Mouse (Mus musculus) kidney, postnatal 0 days (tissue): ENCODE data around the gene Lmna. TPM values are rescaled to one million over a fixed set of nuclear protein-coding genes. Genes with fewer than 3 reads are reported as not detected.

Experiments
- ATAC-seq: fragments of 200-750 bp; cut with Nextera tagmentation; replicated peaks from 2 replicates; pipeline ENCODE4 v1.8.0; 2017; ENCODE audit warnings: low read depth, moderate number of reproducible peaks, moderate TSS enrichment, moderate library complexity; ENCODE audit not compliant: low FRiP score
- DNase-seq: peaks from one replicate; pipeline ENCODE4 v3.0.0-alpha.2; 2016; ENCODE audit warnings: low spot score
- H3K27ac ChIP-seq: fragments of 300-500 bp; sonication (generic); 2 replicates; pipeline ENCODE4 v1.5.1; 2014; ENCODE audit warnings: mild to moderate bottlenecking
- H3K27me3 ChIP-seq: fragments of 300-500 bp; sonication (generic); 2 replicates; pipeline ENCODE4 v1.6.1; 2014; ENCODE audit warnings: low read length, mixed read lengths; ENCODE audit not compliant: insufficient read depth
- H3K36me3 ChIP-seq: fragments of 300-500 bp; sonication (generic); 2 replicates; pipeline ENCODE4 v1.6.1; 2014; ENCODE audit warnings: low read length, mixed read lengths; ENCODE audit not compliant: insufficient read depth
- H3K4me1 ChIP-seq: fragments of 300-500 bp; sonication (generic); replicated peaks from 2 replicates; pipeline ENCODE4 v1.6.1; 2014; ENCODE audit warnings: antibody characterized with exemption, low read length, mixed read lengths; ENCODE audit not compliant: insufficient read depth
- H3K4me2 ChIP-seq: fragments of 300-500 bp; sonication (generic); 2 replicates; pipeline ENCODE4 v1.6.1; 2014; ENCODE audit warnings: mild to moderate bottlenecking, low read length, moderate library complexity, mixed read lengths
- H3K4me3 ChIP-seq: fragments of 300-500 bp; sonication (generic); replicated peaks from 2 replicates; pipeline ENCODE4 v1.5.1; 2014; ENCODE audit warnings: low read depth, low read length
- H3K9ac ChIP-seq: fragments of 300-500 bp; sonication (generic); 2 replicates; pipeline ENCODE4 v1.6.1; 2014; ENCODE audit warnings: low read depth, low read length
- H3K9me3 ChIP-seq: fragments of 300-500 bp; sonication (generic); replicated peaks from 2 replicates; pipeline ENCODE4 v1.6.1; 2016; ENCODE audit warnings: low read length, inconsistent platforms, mixed read lengths
- CTCF ChIP-seq: IDR thresholded peaks from 2 replicates; pipeline ENCODE4 v1.5.1; 2016; ENCODE audit warnings: antibody characterized with exemption, low read depth, mild to moderate bottlenecking, moderate library complexity
- WGBS: fragments of 180-500 bp; shearing (Covaris S2); extraction: QIAGEN DNeasy Blood & Tissue Kit; methylation state at CpG from one replicate; pipeline ENCODE4 v1.1.7; 2014; 5-methylcytosine and 5-hydroxymethylcytosine counted together
- polyA plus RNA-seq: library from polyadenylated mRNA; unstranded; fragments of >200 nt; fragmentation: Nextera tagmentation; extraction: Ambion mirVana; gene quantifications from 2 replicates; pipeline ENCODE4 v1.2.1, GENCODE M21; 2015

Gene Lmna
- polyA plus RNA-seq, 1 experiment from 2014 or later, result 99.3 TPM

GRCm38 (mm10) chr3:88552676-88553524, 43.1 kb upstream of the Lmna start, which contains the start of gene Lamtor2:
Lamtor2 (minus strand) TSS chr3:88553074.
- under 1% methylated on average over 48 of the region's 48 CpGs for WGBS
- DNase-seq (peak; percentile 99), ATAC-seq (peak; percentile 86)
- peaks cover 13% of the 10 kb centered on the region for H3K36me3 ChIP-seq
- H3K27me3 ChIP-seq, result no peaks in the 10 kb centered on the region
- peaks cover 20% of the 10 kb centered on the region for H3K4me1 ChIP-seq
- peak within 1 kb of the TSS; percentile 89 for H3K9ac ChIP-seq
- H3K27ac ChIP-seq, result peak within 1 kb of the TSS; percentile 96
- peak within 1 kb of the TSS; percentile 90 for H3K4me3 ChIP-seq
- H3K9me3 ChIP-seq, result no peaks in the 10 kb centered on the region
- H3K4me2 ChIP-seq, result peak within 1 kb of the TSS; percentile 88
- no peak for TF ChIP-seq CTCF

- ATAC-seq (no peak), DNase-seq (no peak)
- Histone ChIP-seq H3K36me3 (peaks cover 10% of the 10 kb centered on the region), H3K4me3 (peak overlapping the region; percentile 90), H3K9me3 (no peaks in the 10 kb centered on the region), H3K4me1 (peaks cover 20% of the 10 kb centered on the region), H3K9ac (peak overlapping the region; percentile 71), H3K27ac (peak overlapping the region; percentile 96), H3K4me2 (peak overlapping the region; percentile 88), H3K27me3 (no peaks in the 10 kb centered on the region)
- no peak for TF ChIP-seq CTCF
- WGBS, result 18% methylated on average over 16 of the region's 16 CpGs
Observed at GRCm38 (mm10) chr3:88552082-88552645, 42.4 kb upstream of the Lmna start.

- H3K9me3 ChIP-seq, result no peaks in the 10 kb centered on the region
- no peak for TF ChIP-seq CTCF
- DNase-seq, result no peak
- 77% methylated on average over 4 of the region's 4 CpGs for WGBS
- H3K27me3 ChIP-seq, result no peaks in the 10 kb centered on the region
- H3K4me1 ChIP-seq, result peaks cover 20% of the 10 kb centered on the region
- no peak for ATAC-seq
- H3K4me3 ChIP-seq, result 0 out of 2 replicates have a peak overlapping the region, but pooled peaks have one; percentile 90
- H3K4me2 ChIP-seq, result peak overlapping the region; percentile 88; the same call in 1 of the 2 replicates
- no peak overlapping the region for H3K9ac ChIP-seq
- H3K36me3 ChIP-seq, result peaks cover 4% of the 10 kb centered on the region
- H3K27ac ChIP-seq, result peak overlapping the region; percentile 96; the same call in 1 of the 2 replicates
Observed at GRCm38 (mm10) chr3:88551586-88551985, 41.8 kb upstream of the Lmna start.

GRCm38 (mm10) chr3:88548180-88548917, 38.6 kb upstream of the Lmna start, which contains the start of gene Rab25:
Rab25 (minus strand) TSS chr3:88548300.
- Histone ChIP-seq H3K9ac (no peak within 1 kb of the TSS), H3K4me1 (peaks cover 10% of the 10 kb centered on the region), H3K4me3 (no peak within 1 kb of the TSS), H3K4me2 (peak within 1 kb of the TSS; percentile 41), H3K36me3 (no peaks in the 10 kb centered on the region), H3K27ac (peak within 1 kb of the TSS; percentile 42; the same call in 1 of the 2 replicates), H3K9me3 (no peaks in the 10 kb centered on the region), H3K27me3 (no peaks in the 10 kb centered on the region)
- 48% methylated on average over 18 of the region's 18 CpGs for WGBS
- DNase-seq, result no peak
- no peak for ATAC-seq
- TF ChIP-seq CTCF, result no peak

- Histone ChIP-seq H3K27ac (no peak overlapping the region), H3K36me3 (no peaks in the 10 kb centered on the region), H3K4me3 (no peak overlapping the region), H3K27me3 (no peaks in the 10 kb centered on the region), H3K9ac (no peak overlapping the region; the same call in 1 of the 2 replicates), H3K4me1 (peaks cover 6% of the 10 kb centered on the region), H3K9me3 (no peaks in the 10 kb centered on the region), H3K4me2 (no peak overlapping the region)
- no peak for TF ChIP-seq CTCF
- WGBS, result 77% methylated on average over 6 of the region's 6 CpGs
- DNase-seq (no peak), ATAC-seq (no peak)
Observed at GRCm38 (mm10) chr3:88546674-88547418, 37.1 kb upstream of the Lmna start.
